Mouse (Mus musculus) ES-E14 (cell line): ENCODE results near the gene Tubgcp4. TPM values are rescaled to one million over a fixed set of nuclear protein-coding genes. Genes with fewer than 3 reads are reported as not detected.

ENCODE experiments used
- DNase-seq: peaks from one replicate; pipeline ENCODE4 v3.0.0-alpha.2; 2013; ENCODE audit warnings: low read depth, low spot score
- H3K27ac ChIP-seq: 2 replicates; pipeline ENCODE4 v1.5.1; 2012; ENCODE audit warnings: low read depth, mild to moderate bottlenecking, low read length, moderate library complexity, mixed read lengths; ENCODE audit not compliant: poor library complexity, insufficient read depth, severe bottlenecking
- H3K36me3 ChIP-seq: 2 replicates; pipeline ENCODE4 v1.6.1; 2012; ENCODE audit warnings: mild to moderate bottlenecking, low read length, moderate library complexity, mixed read lengths; ENCODE audit not compliant: control insufficient read depth, poor library complexity, insufficient read depth, severe bottlenecking
- H3K4me1 ChIP-seq, 2 experiments: fragments of 150-350 bp in 1 of 2; sonication (generic) in 1 of 2; 2 replicates each; pipeline ENCODE4 v1.6.1; 2012; ENCODE audit warnings: low read length in 2 of 2, mild to moderate bottlenecking in 1 of 2, mixed read lengths in 1 of 2; ENCODE audit not compliant: control insufficient read depth in 2 of 2, insufficient read depth in 2 of 2, poor library complexity in 1 of 2
- H3K4me3 ChIP-seq, 2 experiments: fragments of 150-350 bp in 1 of 2; sonication (generic) in 1 of 2; 2 replicates each; pipeline ENCODE4 v1.5.1; 2012; ENCODE audit warnings: low read length in 2 of 2, low read depth in 1 of 2, mild to moderate bottlenecking in 1 of 2, mixed read lengths in 1 of 2; ENCODE audit not compliant: insufficient read depth in 1 of 2, poor library complexity in 1 of 2, severe bottlenecking in 1 of 2
- H3K9ac ChIP-seq: 2 replicates; pipeline ENCODE4 v1.6.1; 2012; ENCODE audit warnings: low read depth, mild to moderate bottlenecking, low read length, mixed read lengths; ENCODE audit not compliant: poor library complexity, insufficient read depth, severe bottlenecking
- H3K9me3 ChIP-seq: fragments of 150-350 bp; sonication (generic); 2 replicates; pipeline ENCODE4 v1.6.1; 2012; ENCODE audit warnings: low read depth, mild to moderate bottlenecking, low read length; ENCODE audit not compliant: control insufficient read depth, insufficient read depth
- CHD2 ChIP-seq: IDR thresholded peaks from 2 replicates; pipeline ENCODE4 v1.6.1; 2014; ENCODE audit warnings: mild to moderate bottlenecking, low read depth, low read length, inconsistent platforms
- HCFC1 ChIP-seq: IDR thresholded peaks from 2 replicates; pipeline ENCODE4 v1.6.1; 2012; ENCODE audit warnings: low read length, inconsistent platforms, borderline replicate concordance; ENCODE audit not compliant: insufficient read depth
- MAFK ChIP-seq: IDR thresholded peaks from 2 replicates; pipeline ENCODE4 v1.6.1; 2014; ENCODE audit warnings: mild to moderate bottlenecking, low read depth, low read length, inconsistent platforms; ENCODE audit not compliant: insufficient read depth
- ZC3H11A ChIP-seq: IDR thresholded peaks from 2 replicates; pipeline ENCODE4 v1.6.1; 2012; ENCODE audit warnings: low read depth, mild to moderate bottlenecking, inconsistent platforms, low read length, borderline replicate concordance
- ZNF384 ChIP-seq: IDR thresholded peaks from 2 replicates; pipeline ENCODE4 v1.6.1; 2012; ENCODE audit warnings: low read depth, low read length, inconsistent platforms
- in situ Hi-C, 2 experiments: fragments of 600-800 bp; cut with MboI; formaldehyde crosslinking; loops; one replicate each; pipeline ENCODE4 v1.15.1; 2025; ENCODE audit warnings: low sequenced_read_pairs in 2 of 2, inconsistent platforms in 1 of 2; ENCODE audit not compliant: unreplicated experiment in 2 of 2
- total RNA-seq: library from RNA; depleted of rRNA; stranded (reverse); fragments of 300-350 nt; gene quantifications from 2 replicates; pipeline ENCODE4 v1.2.3, GENCODE M21; 2012

Tubgcp4 gene
- total RNA-seq, 1 experiment: 38.1 TPM

DNA sequence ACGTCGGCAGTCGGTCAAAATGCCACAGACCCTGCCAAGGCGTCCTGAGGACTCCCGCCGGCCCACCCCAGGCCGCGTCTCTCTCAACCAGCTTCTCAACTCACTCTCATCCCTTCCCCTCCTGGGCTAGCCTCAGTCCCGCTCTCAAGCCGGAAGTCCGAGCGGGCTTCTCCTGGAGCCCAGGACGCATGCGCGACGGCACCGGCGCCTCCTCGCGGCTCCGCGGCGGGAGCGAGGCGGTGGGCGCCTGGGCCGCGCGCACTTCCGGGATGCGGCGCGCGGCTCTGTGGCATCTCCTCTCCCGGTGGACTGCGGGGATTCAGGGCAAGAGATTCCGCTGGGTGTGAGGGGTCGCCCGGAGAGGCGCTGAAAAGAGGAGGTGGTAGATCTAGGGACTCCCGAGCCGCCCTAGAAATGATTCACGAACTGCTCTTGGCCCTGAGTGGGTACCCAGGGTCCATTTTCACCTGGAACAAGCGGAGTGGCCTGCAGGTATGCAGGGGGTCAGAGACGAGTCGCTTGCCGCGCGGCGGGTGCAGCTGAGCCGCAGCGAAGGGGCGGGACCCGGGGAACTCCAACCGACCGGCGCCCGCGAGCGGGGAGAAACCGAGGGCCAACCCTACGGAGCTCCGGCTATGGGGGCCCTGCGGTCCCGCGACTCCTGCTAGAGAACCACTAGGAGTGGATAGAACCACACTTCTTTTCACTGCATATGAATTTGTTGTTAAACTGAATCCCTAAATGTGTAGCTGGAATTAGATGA, 707 bp downstream of the Tubgcp4 start, which contains the start of gene Zscan29:
Zscan29 (minus strand) TSS at position 146 of the 763 bp plus-strand sequence.
- H3K27ac ChIP-seq: no peak within 1 kb of the TSS
- no peaks in the 10 kb centered on the region for H3K9me3 ChIP-seq
- peaks cover 4% of the 10 kb centered on the region for H3K36me3 ChIP-seq
- TF ChIP-seq MAFK: no peak
- peak; percentile 55; the same call in 1 of the 2 replicates for TF ChIP-seq HCFC1
- peak within 1 kb of the TSS; percentile 88 to 98 for H3K4me3 ChIP-seq
- H3K9ac ChIP-seq: peak within 1 kb of the TSS; percentile 90
- peak; percentile 74 for DNase-seq
- no peaks in the 10 kb centered on the region for H3K4me1 ChIP-seq
- in situ Hi-C loops: loop anchor here in 1 of 2 experiments (10.0 kb wide), 1 partner anchor 224 kb away; no protein-coding TSS in a partner anchor

DNA sequence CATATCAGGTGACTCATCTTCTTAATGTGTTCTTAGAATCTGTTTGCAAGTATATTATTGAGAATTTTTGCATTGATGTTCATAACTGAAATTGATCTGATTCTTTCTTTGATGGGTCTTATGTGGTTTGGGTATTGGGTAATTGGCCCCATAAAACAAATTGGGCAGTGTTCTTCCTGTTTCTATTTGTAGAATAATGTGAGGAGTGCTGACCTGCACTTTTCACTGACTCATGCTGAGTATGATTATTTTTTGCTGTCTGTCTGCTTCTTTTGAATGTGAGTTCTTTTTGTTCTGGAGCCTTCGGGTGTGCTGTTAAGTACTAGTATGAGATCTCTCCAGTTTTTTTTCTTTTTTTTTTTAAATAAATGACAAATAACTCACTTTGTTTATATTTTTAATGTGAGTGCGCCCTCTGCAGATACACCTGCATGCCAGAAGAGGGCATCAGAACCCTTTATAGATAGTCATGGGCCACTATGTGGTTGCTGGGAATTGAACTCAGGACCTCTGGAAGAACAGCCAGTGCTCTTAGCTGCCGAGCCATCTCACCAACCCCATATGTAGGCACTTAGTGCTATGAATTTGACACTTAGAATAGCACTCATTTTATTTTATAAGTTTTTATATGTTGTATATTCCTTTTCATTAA, 8.5 kb downstream of the Tubgcp4 start:
- no peak overlapping the region for H3K27ac ChIP-seq
- in situ Hi-C loops: loop anchor here in 1 of 2 experiments (10.0 kb wide), 1 partner anchor 216 kb away; no protein-coding TSS in a partner anchor
- H3K36me3 ChIP-seq: peaks cover 11% of the 10 kb centered on the region

GRCm38 (mm10) chr2:121183431-121183830, 13.0 kb downstream of the Tubgcp4 start:
- Histone ChIP-seq H3K27ac (no peak overlapping the region), H3K4me1 (no peaks in the 10 kb centered on the region), H3K4me3 (no peak overlapping the region), H3K9ac (no peak overlapping the region), H3K36me3 (peaks cover 19% of the 10 kb centered on the region), H3K9me3 (no peaks in the 10 kb centered on the region)
- TF ChIP-seq ZNF384: no peak
- no peak for DNase-seq
- in situ Hi-C loops: loop anchor here (10.0 kb wide), 2 partner anchors 151 to 161 kb away; no protein-coding TSS in a partner anchor

More for the DNA sequence above, 8.5 kb downstream of the Tubgcp4 start:
- DNase-seq: no peak
- Histone ChIP-seq H3K9me3 (no peaks in the 10 kb centered on the region), H3K9ac (no peak overlapping the region), H3K4me1 (no peaks in the 10 kb centered on the region), H3K4me3 (no peak overlapping the region)
- TF ChIP-seq CHD2 (no peak), MAFK (no peak), HCFC1 (no peak), ZNF384 (no peak), ZC3H11A (no peak)

DNA sequence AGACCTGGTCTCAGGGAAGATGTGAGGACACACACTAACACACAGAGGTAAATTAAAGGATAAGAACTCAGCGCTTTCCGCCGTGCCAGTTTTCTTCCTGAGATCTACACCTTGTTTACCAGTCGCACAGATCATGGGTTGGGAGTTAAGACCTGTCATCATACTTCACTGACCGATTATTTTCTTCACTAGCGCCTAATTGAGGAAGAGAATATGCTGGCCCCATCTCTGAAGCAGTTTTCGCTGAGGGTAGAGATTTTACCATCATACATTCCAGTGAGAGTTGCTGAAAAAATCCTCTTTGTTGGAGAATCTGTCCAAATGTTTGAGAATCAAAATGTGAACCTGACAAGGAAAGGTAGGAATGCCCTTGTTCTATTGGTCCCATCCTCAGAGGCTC, 13.7 kb downstream of the Tubgcp4 start:
- Histone ChIP-seq H3K9ac (no peak overlapping the region), H3K36me3 (peaks cover 21% of the 10 kb centered on the region), H3K27ac (no peak overlapping the region), H3K9me3 (no peaks in the 10 kb centered on the region), H3K4me3 (no peak overlapping the region), H3K4me1 (no peaks in the 10 kb centered on the region)
- no peak for DNase-seq
- no peak for TF ChIP-seq HCFC1
- TF ChIP-seq ZNF384: no peak
- TF ChIP-seq MAFK: no peak
- in situ Hi-C loops: loop anchor here (10.0 kb wide), 2 partner anchors 151 to 161 kb away; no protein-coding TSS in a partner anchor
